Mouse (Mus musculus): ENCODE results near the gene 2310022A10Rik. TPM values are rescaled to one million over a fixed set of nuclear protein-coding genes. Genes with fewer than 3 reads are reported as not detected.
"Not testable (repeated sequence)": the region's sequence is repeated elsewhere in the genome, so short reads cannot be mapped to it uniquely, and the experiment has no call there.

The 2310022A10Rik gene
- polyA plus RNA-seq, 1 experiment from 2014 or later = 38.9 TPM

GRCm38 (mm10) chr7:27628816-27629215 lies 75.8 kb downstream of the 2310022A10Rik start:
- H3K27ac ChIP-seq (replicated peaks); H3K9me3 ChIP-seq; H3K27me3 ChIP-seq; H3K4me2 ChIP-seq (replicated peaks); H3K9ac ChIP-seq (replicated peaks); H3K4me3 ChIP-seq; H3K4me1 ChIP-seq; ATAC-seq (replicated peaks): not testable (repeated sequence)
- 96% methylated on average over 7 of the region's 7 CpGs for WGBS
- H3K36me3 ChIP-seq = peaks cover 75% of the 10 kb centered on the region

GRCm38 (mm10) chr7:27631439-27631838 lies 78.4 kb downstream of the 2310022A10Rik start:
- no peak for ATAC-seq (replicated peaks)
- H3K9ac ChIP-seq (replicated peaks) = no peak overlapping the region
- no peak overlapping the region for H3K4me3 ChIP-seq
- H3K4me1 ChIP-seq = 0 out of 2 replicates have a peak, but pooled peaks cover 7% of the 10 kb centered on the region
- no peaks in the 10 kb centered on the region for H3K9me3 ChIP-seq
- 97% methylated on average over 4 of the region's 4 CpGs for WGBS
- no peak overlapping the region; the same call in 1 of the 2 replicates for H3K27ac ChIP-seq (replicated peaks)
- no peaks in the 10 kb centered on the region for H3K27me3 ChIP-seq
- no peak overlapping the region for H3K4me2 ChIP-seq (replicated peaks)
- H3K36me3 ChIP-seq = peaks cover 75% of the 10 kb centered on the region

Other genes with a start within 250 kb of the 2310022A10Rik start
- gene Ltbp4, start 215.5 kb upstream of the 2310022A10Rik start, polyA plus RNA-seq (2015; fragmentation: Nextera tagmentation; extraction: Ambion mirVana) = 13.3 and 15.0 TPM in 2 replicates
- gene Shkbp1, start 197.2 kb upstream of the 2310022A10Rik start, polyA plus RNA-seq (2015; fragmentation: Nextera tagmentation; extraction: Ambion mirVana) = 90.2 and 91.5 TPM in 2 replicates
- 0.46 TPM in 1 of 2 replicates, not detected in the other for gene Gm20479, start 195.8 kb upstream of the 2310022A10Rik start, polyA plus RNA-seq (2015; fragmentation: Nextera tagmentation; extraction: Ambion mirVana)
- gene Sptbn4, start 105.5 kb upstream of the 2310022A10Rik start, polyA plus RNA-seq (2015; fragmentation: Nextera tagmentation; extraction: Ambion mirVana) = 2.0 and 2.2 TPM in 2 replicates
- 15.8 and 17.1 TPM in 2 replicates for gene Blvrb, start 105.3 kb upstream of the 2310022A10Rik start, polyA plus RNA-seq (2015; fragmentation: Nextera tagmentation; extraction: Ambion mirVana)
- gene Sertad3, start 79.5 kb upstream of the 2310022A10Rik start, polyA plus RNA-seq (2015; fragmentation: Nextera tagmentation; extraction: Ambion mirVana) = 13.8 and 14.3 TPM in 2 replicates
- gene Sertad1, start 66.3 kb upstream of the 2310022A10Rik start, polyA plus RNA-seq (2015; fragmentation: Nextera tagmentation; extraction: Ambion mirVana) = 6.4 and 8.3 TPM in 2 replicates
- gene Prx, start 53.9 kb upstream of the 2310022A10Rik start, polyA plus RNA-seq (2015; fragmentation: Nextera tagmentation; extraction: Ambion mirVana) = 1.1 and 1.3 TPM in 2 replicates
- gene Hipk4, start 30.0 kb upstream of the 2310022A10Rik start, polyA plus RNA-seq (2015; fragmentation: Nextera tagmentation; extraction: Ambion mirVana) = 0.42 and 0.43 TPM in 2 replicates
- gene Pld3, start within 50 bp of the 2310022A10Rik start, polyA plus RNA-seq (2015; fragmentation: Nextera tagmentation; extraction: Ambion mirVana) = 95.7 and 106 TPM in 2 replicates
- 94.2 and 97.1 TPM in 2 replicates for gene Akt2, start 38.3 kb downstream of the 2310022A10Rik start, polyA plus RNA-seq (2015; fragmentation: Nextera tagmentation; extraction: Ambion mirVana)
- gene Ttc9b, start 100.7 kb downstream of the 2310022A10Rik start, polyA plus RNA-seq (2015; fragmentation: Nextera tagmentation; extraction: Ambion mirVana) = 64.1 and 66.2 TPM in 2 replicates
- 15.1 and 16.9 TPM in 2 replicates for gene Map3k10, start 121.4 kb downstream of the 2310022A10Rik start, polyA plus RNA-seq (2015; fragmentation: Nextera tagmentation; extraction: Ambion mirVana)
- gene Zfp607b, start 136.1 kb downstream of the 2310022A10Rik start, polyA plus RNA-seq (2015; fragmentation: Nextera tagmentation; extraction: Ambion mirVana) = 11.5 and 14.2 TPM in 2 replicates
- gene Zfp60, start 178.2 kb downstream of the 2310022A10Rik start, polyA plus RNA-seq (2015; fragmentation: Nextera tagmentation; extraction: Ambion mirVana) = 126 and 128 TPM in 2 replicates

Measured in forebrain, embryonic 15.5 days (tissue).